Mouse (Mus musculus) layer of hippocampus, adult 11-12 months (tissue): ENCODE measurements around the gene Sfswap.

Experiments
- DNase-seq: peaks from one replicate; pipeline ENCODE4 v3.0.0; 2022; ENCODE audit warnings: low spot score

The Sfswap gene

GRCm38 (mm10) chr5:129529571-129529970 lies 28.6 kb downstream of the Sfswap start:
- DNase-seq = no peak

- DNase-seq = no peak
These were observed 32.7 kb downstream of the Sfswap start for GRCm38 (mm10) chr5:129533731-129534130.

DNA sequence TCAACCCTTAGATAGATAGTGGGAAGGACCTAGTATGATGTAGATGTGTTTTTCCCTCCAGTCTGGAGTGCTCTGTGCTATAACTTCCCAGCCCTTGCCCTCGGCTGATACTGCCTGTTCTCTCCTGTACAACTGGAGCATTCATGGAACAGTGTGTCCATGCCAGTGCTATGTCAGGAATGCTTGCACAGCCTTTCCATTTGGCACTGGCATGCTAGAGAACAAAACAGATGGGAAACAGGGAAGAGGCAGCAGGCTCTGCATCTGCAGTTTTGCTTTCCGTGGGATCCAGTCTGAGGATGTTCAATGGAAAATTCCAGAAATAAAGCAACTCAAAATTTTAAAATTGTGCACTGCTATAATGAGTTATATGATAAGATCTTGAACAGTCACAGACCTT lies 33.5 kb downstream of the Sfswap start:
- peak; percentile 88 for DNase-seq

GRCm38 (mm10) chr5:129535021-129535420 lies 34.0 kb downstream of the Sfswap start:
- DNase-seq = no peak

- DNase-seq = no peak
These were observed 34.4 kb downstream of the Sfswap start for GRCm38 (mm10) chr5:129535431-129535830.

DNA sequence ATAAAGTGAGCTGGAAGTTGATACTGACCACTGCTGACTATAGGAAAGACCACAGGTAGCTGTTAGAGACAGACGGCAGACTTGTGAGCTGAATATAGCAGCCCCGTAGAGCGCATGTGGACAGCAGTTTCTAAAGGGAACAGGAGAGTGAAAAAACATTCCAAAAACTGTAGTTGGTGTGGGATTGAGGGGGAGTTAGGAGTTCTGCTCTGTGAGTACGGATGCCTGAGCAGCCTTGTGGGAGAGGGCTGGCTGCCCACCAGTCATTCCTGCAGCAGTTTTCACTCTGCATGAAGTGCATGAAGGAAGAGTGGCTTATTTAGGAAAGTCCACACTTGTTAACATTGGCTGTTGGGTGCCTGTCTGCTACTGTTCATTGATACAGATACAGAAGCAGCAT lies 37.8 kb downstream of the Sfswap start:
- DNase-seq = no peak

- no peak for DNase-seq
These were observed 41.2 kb downstream of the Sfswap start for GRCm38 (mm10) chr5:129542236-129542635.

DNA sequence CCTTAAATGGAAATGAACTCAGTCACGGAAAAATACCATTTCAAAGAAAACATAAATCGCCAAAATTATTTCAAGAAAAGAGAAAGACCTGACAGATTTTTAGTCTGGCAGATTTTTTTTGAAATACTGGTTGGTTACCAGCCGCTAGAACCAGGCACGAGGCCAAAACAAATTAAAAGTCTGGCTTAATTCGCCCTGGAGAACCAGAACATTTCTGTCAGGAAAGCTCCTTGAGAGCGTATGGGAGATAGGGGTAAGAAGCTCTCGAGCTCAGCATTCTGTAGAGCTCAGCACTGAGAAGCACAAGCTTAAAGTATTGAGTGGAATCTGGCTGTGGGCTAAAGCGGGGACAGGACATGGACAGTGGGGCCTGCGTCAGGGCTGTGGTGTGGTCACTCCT lies 44.8 kb downstream of the Sfswap start:
- DNase-seq = peak; percentile 46

DNA sequence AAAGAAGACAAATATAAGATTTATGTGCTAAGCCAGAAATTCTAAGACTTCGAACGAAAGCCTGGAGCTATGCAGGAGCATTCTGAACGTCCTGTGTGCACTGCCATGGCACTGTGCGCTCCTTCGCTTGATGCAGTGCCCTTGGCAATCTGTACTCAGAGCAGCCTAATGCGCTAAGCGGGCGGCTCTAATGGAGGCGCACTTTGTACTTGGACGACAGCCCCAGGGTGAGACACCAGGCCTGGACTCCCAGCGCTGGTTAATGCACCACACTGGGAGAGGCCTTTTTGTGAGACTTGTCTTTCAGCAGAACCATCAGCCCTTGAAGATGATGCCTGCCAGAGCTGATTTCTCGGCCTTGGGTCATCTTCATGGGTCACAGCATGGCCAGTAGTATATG lies 48.7 kb downstream of the Sfswap start:
- DNase-seq = no peak

DNA sequence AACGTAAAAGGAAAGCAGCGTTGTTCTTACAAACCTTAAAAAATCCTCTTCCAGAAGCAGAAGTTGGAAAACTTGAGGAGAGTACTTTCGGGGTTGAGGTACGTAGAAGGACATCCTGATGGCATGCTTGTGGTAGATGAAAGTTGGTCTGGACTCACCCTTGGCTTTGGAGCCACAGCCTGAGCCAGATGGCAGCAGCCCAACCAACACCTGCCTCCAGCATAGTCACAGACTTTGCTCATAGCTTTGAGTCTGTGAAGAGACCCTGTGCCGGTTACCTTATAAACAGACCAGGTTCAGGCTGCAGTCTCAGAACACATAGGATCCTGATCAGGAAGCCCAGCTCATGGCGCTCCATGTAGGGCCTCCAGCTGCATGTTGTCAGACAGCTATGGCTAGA lies 49.8 kb downstream of the Sfswap start:
- no peak for DNase-seq

- DNase-seq = no peak
These were observed 51.0 kb downstream of the Sfswap start for GRCm38 (mm10) chr5:129551991-129552390.

GRCm38 (mm10) chr5:129553642-129554041 lies 52.6 kb downstream of the Sfswap start:
- no peak for DNase-seq

DNA sequence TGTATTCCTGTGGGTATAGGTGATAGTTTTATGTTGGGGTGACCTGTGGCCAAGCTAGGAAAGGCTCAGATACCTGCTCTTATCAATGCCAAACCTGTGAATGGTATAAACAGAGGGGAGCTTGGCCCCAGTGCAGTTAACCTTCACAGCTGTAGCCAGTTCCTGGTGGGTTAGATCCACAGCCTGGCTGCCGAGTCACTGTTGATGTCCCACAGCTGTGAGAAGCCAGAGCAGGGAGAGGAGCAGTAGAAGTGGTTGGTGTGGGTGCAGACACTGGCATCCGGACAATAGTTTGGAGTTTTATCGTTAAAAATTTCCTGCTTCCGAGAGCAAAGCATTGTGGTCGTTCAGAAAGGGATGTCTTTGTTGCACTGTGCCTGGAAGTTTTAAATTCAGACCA lies 57.6 kb downstream of the Sfswap start:
- DNase-seq = no peak

GRCm38 (mm10) chr5:129559283-129559682 lies 58.3 kb downstream of the Sfswap start:
- DNase-seq = no peak

GRCm38 (mm10) chr5:129562342-129562741 lies 61.3 kb downstream of the Sfswap start:
- DNase-seq = no peak

- DNase-seq = peak; percentile 43
These were observed 67.6 kb downstream of the Sfswap start for GRCm38 (mm10) chr5:129568596-129568995.

DNA sequence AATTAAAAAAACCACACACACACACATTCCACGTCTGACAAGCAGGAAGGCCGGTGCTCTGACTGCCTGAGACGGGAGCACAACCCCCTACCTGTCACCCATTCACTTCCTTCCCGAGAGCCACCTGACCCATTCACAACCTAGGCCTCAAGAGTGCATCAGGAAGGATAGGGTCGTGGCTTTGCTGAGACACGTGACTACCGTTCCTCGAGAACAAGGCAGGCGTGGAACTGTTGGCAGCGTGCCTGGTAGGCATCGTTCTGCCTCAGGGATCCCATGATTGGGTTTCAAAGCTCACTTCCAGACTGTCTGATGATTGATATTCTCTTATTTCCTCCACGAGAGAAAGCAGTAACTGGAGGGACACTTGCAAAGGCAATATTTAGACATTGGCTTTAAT lies 77.2 kb downstream of the Sfswap start:
- DNase-seq = no peak

GRCm38 (mm10) chr5:129580046-129580445 lies 79.0 kb downstream of the Sfswap start:
- DNase-seq = peak; percentile 39

DNA sequence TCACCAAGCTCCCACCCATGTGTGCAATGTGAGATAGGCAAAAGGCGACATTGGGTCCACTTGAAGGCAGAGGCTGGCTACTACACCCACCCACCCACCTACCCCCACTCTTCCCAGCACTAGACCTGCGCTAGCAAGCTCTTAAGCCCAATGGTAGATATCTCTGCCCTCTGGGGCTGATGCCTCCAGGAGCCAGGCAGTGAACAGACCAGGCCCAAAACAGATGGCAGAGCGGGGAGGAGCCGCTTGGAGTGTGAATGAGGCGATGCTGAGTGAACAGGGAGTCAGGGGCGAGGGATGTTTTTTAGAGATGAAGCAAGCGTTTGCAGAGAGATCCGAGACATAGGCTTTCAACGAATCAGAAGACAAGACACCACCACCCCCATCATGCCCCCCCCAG lies 79.6 kb downstream of the Sfswap start:
- DNase-seq = peak; percentile 43

GRCm38 (mm10) chr5:129581015-129581414 lies 80.0 kb downstream of the Sfswap start:
- peak; percentile 43 for DNase-seq

- peak; percentile 46 for DNase-seq
These were observed 82.3 kb downstream of the Sfswap start for GRCm38 (mm10) chr5:129583331-129583730.

DNA sequence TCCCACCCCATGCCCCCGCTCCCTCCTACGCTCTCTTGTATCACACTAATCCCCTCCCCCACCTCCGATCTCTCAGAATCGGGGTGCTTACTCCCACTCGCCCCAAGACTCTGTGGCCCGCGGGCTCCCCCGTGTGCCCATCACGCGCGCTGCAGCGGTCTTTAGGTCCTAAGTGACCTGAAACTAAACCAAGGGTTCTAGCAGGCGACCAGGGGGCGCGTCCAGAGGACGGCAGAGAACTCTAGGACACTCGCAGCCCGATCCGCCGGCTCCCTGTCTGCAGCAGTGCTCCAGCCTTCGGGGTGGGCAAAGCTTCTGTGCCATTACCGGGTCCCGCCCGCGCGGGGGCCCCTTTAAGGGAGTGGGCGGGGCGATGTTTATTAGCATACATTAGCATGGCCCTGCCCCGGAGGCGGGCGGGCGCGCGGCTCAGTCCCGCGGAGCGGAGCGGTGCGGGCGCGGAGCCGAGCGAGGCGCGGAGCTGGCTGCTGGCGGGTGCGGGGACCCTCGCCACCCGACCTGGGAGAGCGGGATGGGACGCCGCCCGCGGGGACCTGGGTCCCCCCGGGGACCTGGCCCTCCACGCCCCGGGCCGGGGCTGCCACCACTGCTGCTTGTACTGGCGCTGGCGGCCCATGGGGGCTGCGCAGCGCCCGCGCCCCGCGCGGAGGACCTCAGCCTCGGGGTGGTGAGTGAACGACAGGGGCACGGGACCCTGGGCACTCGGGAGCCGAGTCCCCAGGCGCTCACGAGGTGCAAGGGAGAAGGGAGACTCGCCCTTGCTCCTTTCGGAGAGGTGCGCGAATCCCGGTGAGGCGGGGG lies 83.0 kb downstream of the Sfswap start, which contains the start of gene Mmp17:
Gene Mmp17 (plus strand): TSS at position 409 of the 822 bp plus-strand sequence.
- DNase-seq = peak; percentile 95

DNA sequence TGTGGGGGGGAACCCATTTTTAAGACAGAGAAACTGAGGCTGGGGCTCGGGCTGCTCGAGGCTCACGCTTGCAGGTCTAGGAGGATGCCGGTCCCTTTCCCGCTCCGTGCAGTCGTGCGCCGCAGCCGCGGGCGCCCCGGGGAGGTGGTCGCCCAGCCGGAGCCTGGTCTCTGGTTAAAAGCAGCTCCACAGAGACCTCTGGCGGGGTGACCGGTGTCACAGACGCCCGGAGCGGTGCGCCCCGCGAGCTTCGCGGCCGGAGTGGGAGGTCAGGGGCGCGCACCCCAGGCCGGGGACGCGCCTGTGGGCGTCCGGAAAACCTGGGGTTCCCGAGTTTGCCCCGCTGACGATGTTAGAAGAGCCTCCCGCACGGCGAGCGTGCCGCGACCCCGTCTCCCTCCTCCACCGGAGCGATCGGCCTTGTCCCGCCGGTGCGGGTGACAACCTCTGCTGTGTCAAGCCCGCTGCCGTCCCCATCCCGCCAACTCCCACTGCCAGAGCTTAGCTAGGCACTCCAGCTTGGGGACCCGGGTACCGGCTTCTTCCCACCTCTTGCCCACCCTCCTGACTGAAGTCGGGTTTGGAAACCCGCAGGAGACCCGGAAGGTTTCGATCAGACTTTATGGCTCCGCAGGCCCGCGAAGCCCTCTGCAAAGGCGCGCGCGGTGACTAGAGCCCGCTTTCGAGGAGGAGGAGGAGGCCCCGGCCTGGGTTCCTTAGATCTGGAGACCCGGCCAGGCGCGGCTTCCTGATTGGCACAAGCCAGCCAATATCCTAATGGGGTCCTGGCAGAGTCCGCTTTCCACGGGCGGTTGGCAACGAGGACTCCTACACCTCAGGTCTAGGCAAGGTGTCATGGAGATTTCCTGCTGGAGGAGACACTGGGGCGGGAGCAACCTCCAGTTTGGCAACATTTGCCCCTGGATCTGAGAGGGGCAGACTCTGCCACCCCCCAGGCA lies 83.8 kb downstream of the Sfswap start:
- DNase-seq = peak; percentile 33
